Mouse (Mus musculus) stomach, embryonic 15.5 days (tissue): ENCODE data around the gene Bcas1. TPM values are rescaled to one million over a fixed set of nuclear protein-coding genes. Genes with fewer than 3 reads are reported as not detected.
A peak's percentile ranks its signal among the peaks of the same experiment; 100 is the strongest.

Source experiments
- ATAC-seq: fragments of 200-750 bp; cut with Nextera tagmentation; 2 replicates; pipeline ENCODE4 v1.8.0; 2017; ENCODE audit warnings: low read depth, moderate number of reproducible peaks, moderate TSS enrichment; ENCODE audit not compliant: insufficient read depth, low FRiP score
- H3K27ac ChIP-seq: fragments of 300-500 bp; sonication (generic); 2 replicates; pipeline ENCODE4 v1.5.1; 2015; ENCODE audit warnings: mild to moderate bottlenecking, inconsistent platforms
- H3K27me3 ChIP-seq: fragments of 300-500 bp; sonication (generic); replicated peaks from 2 replicates; pipeline ENCODE4 v1.6.1; 2015; ENCODE audit warnings: inconsistent platforms
- H3K36me3 ChIP-seq: fragments of 300-500 bp; sonication (generic); 2 replicates; pipeline ENCODE4 v1.6.1; 2015; ENCODE audit warnings: inconsistent platforms
- H3K4me1 ChIP-seq: fragments of 300-500 bp; sonication (generic); 2 replicates; pipeline ENCODE4 v1.6.1; 2015; ENCODE audit warnings: inconsistent platforms
- H3K4me2 ChIP-seq: fragments of 300-500 bp; sonication (generic); 2 replicates; pipeline ENCODE4 v1.6.1; 2015; ENCODE audit warnings: mild to moderate bottlenecking, inconsistent platforms
- H3K4me3 ChIP-seq: fragments of 300-500 bp; sonication (generic); replicated peaks from 2 replicates; pipeline ENCODE4 v1.5.1; 2015; ENCODE audit warnings: inconsistent platforms
- H3K9ac ChIP-seq: fragments of 300-500 bp; sonication (generic); 2 replicates; pipeline ENCODE4 v1.6.1; 2015; ENCODE audit warnings: inconsistent platforms
- H3K9me3 ChIP-seq: fragments of 300-500 bp; sonication (generic); 2 replicates; pipeline ENCODE4 v1.6.1; 2016; ENCODE audit warnings: inconsistent platforms
- WGBS: fragments of 180-500 bp; shearing (Covaris S2); methylation state at CpG from one replicate; pipeline ENCODE4 v1.1.7; 2015; 5-methylcytosine and 5-hydroxymethylcytosine counted together
- polyA plus RNA-seq: library from polyadenylated mRNA; unstranded; fragments of >200 nt; fragmentation: Nextera tagmentation; extraction: Ambion mirVana; gene quantifications from 2 replicates; pipeline ENCODE4 v1.2.1, GENCODE M21; 2015

The Bcas1 gene
- polyA plus RNA-seq, 1 experiment from 2014 or later, result 4.5 TPM

DNA sequence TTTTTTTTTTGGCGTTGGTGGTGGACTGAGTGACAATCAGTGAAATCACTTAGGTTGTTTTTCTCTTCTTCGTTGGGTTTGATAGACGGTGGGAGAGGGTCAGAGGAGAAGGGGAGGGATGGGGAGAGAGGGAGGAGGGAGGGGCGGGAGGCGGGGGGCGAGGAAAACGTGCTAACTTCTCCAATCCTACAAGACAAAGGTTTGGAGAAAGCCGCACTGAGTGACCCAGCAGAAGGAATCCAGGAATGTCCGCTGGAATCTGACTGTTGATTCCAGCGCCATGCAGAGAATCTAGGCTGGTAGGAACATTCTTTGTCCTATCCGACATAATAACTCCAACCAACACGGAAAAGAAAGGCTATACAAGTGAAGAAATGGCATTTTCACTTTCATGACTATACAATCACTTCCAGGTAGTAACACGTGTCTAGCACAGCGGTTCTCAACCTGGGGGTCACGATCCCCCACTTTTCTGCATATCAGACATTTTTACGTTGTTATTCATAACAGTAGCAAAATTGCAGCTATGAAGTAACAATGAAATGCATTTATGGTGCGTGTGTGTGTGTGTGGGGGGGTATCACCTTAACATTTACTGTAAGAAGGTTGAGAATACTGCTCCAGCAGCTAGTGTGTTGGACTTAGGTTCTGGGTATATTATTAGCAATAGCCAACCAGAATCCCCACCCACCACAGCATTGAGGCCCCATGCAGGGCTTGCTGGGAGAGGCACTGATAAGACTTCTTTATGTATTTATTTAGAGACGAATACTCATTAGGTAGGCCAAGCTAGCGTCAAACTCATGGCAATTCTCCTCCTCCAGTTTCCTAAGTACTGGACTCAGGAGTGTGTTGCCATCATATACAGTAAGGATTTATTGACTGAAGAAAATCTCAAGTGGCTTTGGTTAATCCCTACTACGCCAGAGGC, 107.8 kb downstream of the Bcas1 start:
- H3K4me1 ChIP-seq, result peaks cover 20% of the 10 kb centered on the region
- peak overlapping the region; percentile 65 for H3K4me2 ChIP-seq
- no peaks in the 10 kb centered on the region for H3K27me3 ChIP-seq
- H3K36me3 ChIP-seq, result no peaks in the 10 kb centered on the region
- H3K27ac ChIP-seq, result peak overlapping the region; percentile 79
- ATAC-seq, result peak; percentile 54; the same call in 1 of the 2 replicates
- 17% methylated on average over 19 of the region's 20 CpGs for WGBS
- peak overlapping the region; percentile 19; the same call in 1 of the 2 replicates for H3K9ac ChIP-seq
- H3K4me3 ChIP-seq, result peak overlapping the region; percentile 40
- no peaks in the 10 kb centered on the region for H3K9me3 ChIP-seq

DNA sequence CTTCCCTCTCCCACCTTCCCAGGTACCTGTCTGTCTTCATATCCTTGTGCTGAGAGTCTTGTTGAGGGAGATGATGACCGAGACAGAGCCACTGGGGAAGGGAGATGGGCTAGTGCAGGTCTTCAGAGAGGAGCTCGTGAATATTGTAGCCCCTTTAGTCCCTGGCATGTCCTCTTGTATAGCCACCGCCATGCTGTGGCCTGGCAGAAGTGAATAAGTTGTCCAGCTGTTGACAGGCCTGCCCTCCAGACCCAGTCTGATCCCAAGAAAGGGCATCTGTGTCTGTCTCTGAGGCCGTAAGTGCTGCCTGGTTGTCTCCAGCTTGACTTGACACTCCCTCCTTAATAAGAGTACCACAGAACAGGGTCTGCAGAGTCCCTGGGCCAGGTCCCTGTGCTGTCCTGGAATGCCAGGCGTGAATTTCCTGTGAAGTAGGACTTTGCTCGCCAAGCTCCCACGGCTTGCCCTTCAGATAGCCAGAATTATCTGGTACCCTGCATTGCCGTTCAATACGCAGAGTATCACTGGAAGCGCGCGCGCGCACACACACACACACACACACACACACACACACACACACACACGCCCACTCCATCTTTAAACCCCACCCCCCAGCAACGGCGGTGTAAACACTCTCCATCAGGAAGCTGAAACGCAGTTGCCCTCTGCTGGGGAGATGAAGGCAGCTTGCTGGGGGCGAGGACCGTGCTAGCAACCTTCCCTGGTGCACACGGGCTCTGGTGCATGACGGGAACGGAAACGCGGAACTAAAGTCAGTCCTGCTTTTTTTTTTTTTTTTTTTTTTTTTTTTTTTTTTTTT, 108.7 kb downstream of the Bcas1 start:
- no peaks in the 10 kb centered on the region for H3K9me3 ChIP-seq
- peak; percentile 92 for ATAC-seq
- 12% methylated on average over 25 of the region's 25 CpGs for WGBS
- H3K4me2 ChIP-seq, result peak overlapping the region; percentile 65
- H3K9ac ChIP-seq, result no peak overlapping the region
- H3K27ac ChIP-seq, result peak overlapping the region; percentile 76
- H3K27me3 ChIP-seq, result no peaks in the 10 kb centered on the region
- H3K4me1 ChIP-seq, result peaks cover 16% of the 10 kb centered on the region
- peak overlapping the region; percentile 40 for H3K4me3 ChIP-seq
- H3K36me3 ChIP-seq, result no peaks in the 10 kb centered on the region

DNA sequence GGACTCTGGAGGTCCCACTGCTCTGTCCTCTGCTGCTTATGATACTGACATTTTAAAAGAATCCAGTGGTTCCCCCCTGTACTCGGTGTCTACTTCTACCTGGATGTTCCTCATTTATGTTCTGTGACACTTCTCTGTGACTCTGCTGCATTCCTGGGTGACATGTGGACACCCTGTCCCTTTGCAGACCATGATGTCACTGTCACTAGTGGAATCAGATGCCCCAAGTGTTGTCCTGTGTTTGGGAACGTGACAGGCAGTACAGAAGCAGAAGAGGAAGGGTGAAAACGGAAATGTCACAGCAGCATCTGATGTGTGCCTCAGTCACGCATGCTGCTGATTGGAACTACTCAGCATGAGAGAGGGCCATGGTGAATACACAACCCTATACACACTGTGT, 110.9 kb downstream of the Bcas1 start:
- no peaks in the 10 kb centered on the region for H3K27me3 ChIP-seq
- no peaks in the 10 kb centered on the region for H3K9me3 ChIP-seq
- no peak overlapping the region for H3K4me3 ChIP-seq
- H3K4me1 ChIP-seq, result peaks cover 10% of the 10 kb centered on the region
- 89% methylated on average over 4 of the region's 4 CpGs for WGBS
- no peak overlapping the region for H3K27ac ChIP-seq
- ATAC-seq, result no peak
- no peak overlapping the region for H3K9ac ChIP-seq
- H3K4me2 ChIP-seq, result no peak overlapping the region
- H3K36me3 ChIP-seq, result no peaks in the 10 kb centered on the region

DNA sequence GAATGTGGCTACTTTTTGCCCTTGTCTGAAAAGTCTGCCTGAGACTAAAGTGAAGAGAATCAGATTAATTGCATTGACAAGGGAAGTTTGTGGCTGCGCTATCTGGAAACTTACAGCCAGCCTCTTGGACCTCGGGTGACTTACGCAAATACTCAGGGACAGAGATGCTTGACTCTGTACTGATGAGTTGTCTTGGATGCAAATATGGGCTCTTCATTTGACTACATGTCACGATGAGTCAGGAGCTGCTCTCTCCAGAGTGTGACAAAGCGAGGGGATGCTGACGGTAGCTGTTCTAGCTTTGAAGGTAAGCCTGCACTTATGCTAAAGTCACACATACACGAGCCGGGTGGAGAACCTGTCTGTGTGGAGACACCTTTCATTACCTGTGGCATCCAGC, 111.3 kb downstream of the Bcas1 start:
- Histone ChIP-seq H3K9ac (no peak overlapping the region), H3K36me3 (no peaks in the 10 kb centered on the region), H3K4me1 (peaks cover 10% of the 10 kb centered on the region), H3K27me3 (no peaks in the 10 kb centered on the region), H3K4me3 (no peak overlapping the region), H3K4me2 (no peak overlapping the region), H3K27ac (no peak overlapping the region), H3K9me3 (no peaks in the 10 kb centered on the region)
- WGBS, result 85% methylated on average over 8 of the region's 8 CpGs
- ATAC-seq, result no peak

GRCm38 (mm10) chr2:170310988-170311359, 116.7 kb downstream of the Bcas1 start:
- H3K27ac ChIP-seq, result no peak overlapping the region
- 74% methylated on average over 6 of the region's 6 CpGs for WGBS

DNA sequence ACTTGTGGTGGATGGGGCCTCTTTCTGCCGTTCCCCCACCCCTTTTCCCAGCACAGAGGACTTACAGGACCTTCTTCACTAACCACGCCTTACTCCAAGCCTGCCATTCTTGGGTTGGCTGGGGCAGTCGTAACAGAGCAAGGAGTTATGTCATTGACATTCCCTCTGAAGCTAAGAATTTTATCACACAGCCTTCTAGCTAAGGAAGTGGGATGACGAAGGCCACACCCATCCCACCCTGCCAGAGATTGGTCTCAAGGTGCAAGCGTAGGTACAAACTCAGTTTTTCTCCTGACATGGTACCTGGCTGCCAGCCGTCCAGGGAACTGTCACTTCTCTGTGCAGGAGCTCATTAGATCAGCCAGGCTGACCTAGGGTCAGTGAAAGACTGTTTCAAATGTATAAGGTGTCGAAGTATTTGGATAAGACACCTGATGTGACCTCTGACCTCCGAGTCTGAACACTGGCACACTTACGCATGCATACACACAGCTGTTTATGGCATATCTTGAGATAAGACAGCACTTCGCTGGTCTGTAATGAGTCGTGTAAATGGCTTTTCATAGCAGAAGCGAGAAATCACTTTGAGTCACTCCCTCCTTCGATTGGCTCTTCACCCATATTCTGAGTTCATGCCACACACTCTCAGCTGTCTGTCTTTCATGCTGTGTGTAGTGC, 117.2 kb downstream of the Bcas1 start:
- ATAC-seq, result no peak
- Histone ChIP-seq H3K4me1 (peaks cover 19% of the 10 kb centered on the region), H3K4me2 (no peak overlapping the region), H3K36me3 (no peaks in the 10 kb centered on the region), H3K9ac (no peak overlapping the region), H3K27ac (no peak overlapping the region), H3K4me3 (no peak overlapping the region), H3K27me3 (no peaks in the 10 kb centered on the region), H3K9me3 (no peaks in the 10 kb centered on the region)
- 69% methylated on average over 13 of the region's 13 CpGs for WGBS

More at GRCm38 (mm10) chr2:170310988-170311359, 116.7 kb downstream of the Bcas1 start:
- no peak for ATAC-seq
- Histone ChIP-seq H3K4me3 (no peak overlapping the region), H3K4me1 (peaks cover 19% of the 10 kb centered on the region), H3K27me3 (no peaks in the 10 kb centered on the region), H3K4me2 (no peak overlapping the region), H3K9me3 (no peaks in the 10 kb centered on the region), H3K36me3 (no peaks in the 10 kb centered on the region), H3K9ac (no peak overlapping the region)

GRCm38 (mm10) chr2:170308966-170309365, 118.7 kb downstream of the Bcas1 start:
- WGBS, result 29% methylated on average over 9 of the region's 9 CpGs
- Histone ChIP-seq H3K9me3 (no peaks in the 10 kb centered on the region), H3K27me3 (no peaks in the 10 kb centered on the region), H3K4me1 (peaks cover 19% of the 10 kb centered on the region), H3K4me3 (no peak overlapping the region), H3K4me2 (no peak overlapping the region; the same call in 1 of the 2 replicates), H3K36me3 (no peaks in the 10 kb centered on the region), H3K27ac (peak overlapping the region; percentile 35; the same call in 1 of the 2 replicates), H3K9ac (no peak overlapping the region)
- peak; percentile 68 for ATAC-seq

- ATAC-seq, result 0 out of 2 replicates have a peak, but pooled peaks have one; percentile 36
- no peak overlapping the region for H3K4me3 ChIP-seq
- H3K27ac ChIP-seq, result peak overlapping the region; percentile 28
- H3K27me3 ChIP-seq, result no peaks in the 10 kb centered on the region
- H3K9ac ChIP-seq, result no peak overlapping the region
- H3K9me3 ChIP-seq, result no peaks in the 10 kb centered on the region
- peaks cover 19% of the 10 kb centered on the region for H3K4me1 ChIP-seq
- WGBS, result 55% methylated on average over 10 of the region's 10 CpGs
- H3K4me2 ChIP-seq, result no peak overlapping the region
- H3K36me3 ChIP-seq, result no peaks in the 10 kb centered on the region
Measured at GRCm38 (mm10) chr2:170308033-170308820, 119.4 kb downstream of the Bcas1 start.

- Histone ChIP-seq H3K4me3 (no peak overlapping the region), H3K9me3 (0 out of 2 replicates have a peak, but pooled peaks cover 3% of the 10 kb centered on the region), H3K27me3 (no peaks in the 10 kb centered on the region), H3K27ac (peak overlapping the region; percentile 28), H3K4me1 (peaks cover 19% of the 10 kb centered on the region), H3K4me2 (no peak overlapping the region), H3K36me3 (no peaks in the 10 kb centered on the region), H3K9ac (no peak overlapping the region)
- ATAC-seq, result no peak
- WGBS, result 54% methylated on average over 7 of the region's 7 CpGs
Measured at GRCm38 (mm10) chr2:170307589-170308021, 120.0 kb downstream of the Bcas1 start.

- Histone ChIP-seq H3K9me3 (0 out of 2 replicates have a peak, but pooled peaks cover 3% of the 10 kb centered on the region), H3K9ac (no peak overlapping the region), H3K27ac (no peak overlapping the region), H3K36me3 (no peaks in the 10 kb centered on the region), H3K27me3 (no peaks in the 10 kb centered on the region), H3K4me1 (peaks cover 19% of the 10 kb centered on the region), H3K4me3 (no peak overlapping the region), H3K4me2 (no peak overlapping the region)
- WGBS, result 73% methylated on average over 9 of the region's 9 CpGs
- ATAC-seq, result no peak
Measured at GRCm38 (mm10) chr2:170306637-170307320, 120.9 kb downstream of the Bcas1 start.
